Mouse (Mus musculus) forebrain, embryonic 16.5 days (tissue): ENCODE results near the gene Msi2. TPM values are rescaled to one million over a fixed set of nuclear protein-coding genes. Genes with fewer than 3 reads are reported as not detected.
A peak's percentile ranks its signal among the peaks of the same experiment; 100 is the strongest.

Experiments used
- ATAC-seq: fragments of 200-750 bp; cut with Nextera tagmentation; 2 replicates; pipeline ENCODE4 v1.8.0; 2017; ENCODE audit warnings: mild to moderate bottlenecking, moderate library complexity
- H3K27ac ChIP-seq: fragments of 300-500 bp; sonication (generic); 2 replicates; pipeline ENCODE4 v1.5.1; 2014; ENCODE audit warnings: low read length, control low read depth
- H3K27me3 ChIP-seq: fragments of 300-500 bp; sonication (generic); replicated peaks from 2 replicates; pipeline ENCODE4 v1.6.1; 2014; ENCODE audit warnings: low read length; ENCODE audit not compliant: control insufficient read depth, insufficient read depth
- H3K36me3 ChIP-seq: fragments of 300-500 bp; sonication (generic); 2 replicates; pipeline ENCODE4 v1.6.1; 2014; ENCODE audit not compliant: control insufficient read depth, insufficient read depth
- H3K4me1 ChIP-seq: fragments of 300-500 bp; sonication (generic); replicated peaks from 2 replicates; pipeline ENCODE4 v1.6.1; 2014; ENCODE audit warnings: low read length; ENCODE audit not compliant: control insufficient read depth, insufficient read depth
- H3K4me2 ChIP-seq: fragments of 300-500 bp; sonication (generic); 2 replicates; pipeline ENCODE4 v1.6.1; 2014; ENCODE audit warnings: mild to moderate bottlenecking, low read length, control low read depth
- H3K4me3 ChIP-seq: fragments of 300-500 bp; sonication (generic); replicated peaks from 2 replicates; pipeline ENCODE4 v1.5.1; 2014; ENCODE audit warnings: mild to moderate bottlenecking, low read length, control low read depth
- H3K9ac ChIP-seq: fragments of 300-500 bp; sonication (generic); replicated peaks from 2 replicates; pipeline ENCODE4 v1.6.1; 2014; ENCODE audit warnings: low read depth, low read length, control low read depth
- H3K9me3 ChIP-seq: fragments of 300-500 bp; sonication (generic); 2 replicates; pipeline ENCODE4 v1.6.1; 2016; ENCODE audit warnings: low read length; ENCODE audit not compliant: control insufficient read depth
- WGBS: fragments of 180-500 bp; shearing (Covaris S2); extraction: QIAGEN DNeasy Blood & Tissue Kit; methylation state at CpG from one replicate; pipeline ENCODE4 v1.1.7; 2014; 5-methylcytosine and 5-hydroxymethylcytosine counted together
- polyA plus RNA-seq: library from polyadenylated mRNA; unstranded; fragments of >200 nt; fragmentation: Nextera tagmentation; extraction: Ambion mirVana; gene quantifications from 2 replicates; pipeline ENCODE4 v1.2.1, GENCODE M21; 2015

Gene Msi2
- polyA plus RNA-seq, 1 experiment from 2014 or later = 23.4 TPM

GRCm38 (mm10) chr11:88332309-88332934 is 385.9 kb downstream of the Msi2 start:
- ATAC-seq = no peak
- no peaks in the 10 kb centered on the region for H3K36me3 ChIP-seq
- no peaks in the 10 kb centered on the region for H3K9me3 ChIP-seq
- H3K4me2 ChIP-seq = no peak overlapping the region
- peaks cover 25% of the 10 kb centered on the region for H3K4me1 ChIP-seq
- no peaks in the 10 kb centered on the region for H3K27me3 ChIP-seq
- no peak overlapping the region for H3K27ac ChIP-seq
- WGBS = 70% methylated on average over 8 of the region's 8 CpGs
- H3K4me3 ChIP-seq = no peak overlapping the region
- H3K9ac ChIP-seq = no peak overlapping the region

- H3K4me2 ChIP-seq = no peak overlapping the region
- no peak for ATAC-seq
- 93% methylated on average over 8 of the region's 8 CpGs for WGBS
- no peak overlapping the region for H3K27ac ChIP-seq
- H3K9me3 ChIP-seq = no peaks in the 10 kb centered on the region
- H3K27me3 ChIP-seq = no peaks in the 10 kb centered on the region
- H3K36me3 ChIP-seq = no peaks in the 10 kb centered on the region
- H3K4me3 ChIP-seq = no peak overlapping the region
- H3K4me1 ChIP-seq = peaks cover 28% of the 10 kb centered on the region
- H3K9ac ChIP-seq = no peak overlapping the region
Observed at GRCm38 (mm10) chr11:88331722-88332121, 386.6 kb downstream of the Msi2 start.

- no peak overlapping the region for H3K4me2 ChIP-seq
- no peak overlapping the region for H3K9ac ChIP-seq
- peak; percentile 77 for ATAC-seq
- H3K9me3 ChIP-seq = no peaks in the 10 kb centered on the region
- no peak overlapping the region for H3K4me3 ChIP-seq
- no peaks in the 10 kb centered on the region for H3K27me3 ChIP-seq
- peaks cover 28% of the 10 kb centered on the region for H3K4me1 ChIP-seq
- WGBS = 21% methylated on average over 11 of the region's 11 CpGs
- H3K36me3 ChIP-seq = no peaks in the 10 kb centered on the region
- no peak overlapping the region for H3K27ac ChIP-seq
Observed at GRCm38 (mm10) chr11:88330799-88331198, 387.5 kb downstream of the Msi2 start.

- no peak overlapping the region for H3K4me3 ChIP-seq
- H3K27ac ChIP-seq = no peak overlapping the region
- H3K36me3 ChIP-seq = no peaks in the 10 kb centered on the region
- no peak overlapping the region for H3K4me2 ChIP-seq
- no peaks in the 10 kb centered on the region for H3K27me3 ChIP-seq
- peaks cover 25% of the 10 kb centered on the region for H3K4me1 ChIP-seq
- H3K9me3 ChIP-seq = no peaks in the 10 kb centered on the region
- ATAC-seq = peak; percentile 57
- no peak overlapping the region for H3K9ac ChIP-seq
- WGBS = 54% methylated on average over 17 of the region's 17 CpGs
Observed at GRCm38 (mm10) chr11:88328813-88329595, 389.3 kb downstream of the Msi2 start.

- Histone ChIP-seq H3K9ac (no peak overlapping the region), H3K9me3 (no peaks in the 10 kb centered on the region), H3K4me2 (no peak overlapping the region), H3K4me3 (no peak overlapping the region), H3K27me3 (no peaks in the 10 kb centered on the region), H3K27ac (no peak overlapping the region), H3K4me1 (peaks cover 22% of the 10 kb centered on the region), H3K36me3 (no peaks in the 10 kb centered on the region)
- 6% methylated on average over 4 of the region's 4 CpGs for WGBS
- ATAC-seq = no peak
Observed at GRCm38 (mm10) chr11:88327016-88327415, 391.3 kb downstream of the Msi2 start.

- 64% methylated on average over 5 of the region's 5 CpGs for WGBS
- H3K36me3 ChIP-seq = no peaks in the 10 kb centered on the region
- no peak for ATAC-seq
- no peak overlapping the region for H3K27ac ChIP-seq
- H3K4me1 ChIP-seq = peaks cover 9% of the 10 kb centered on the region; the same call in 1 of the 2 replicates
- H3K27me3 ChIP-seq = no peaks in the 10 kb centered on the region
- no peaks in the 10 kb centered on the region for H3K9me3 ChIP-seq
- H3K4me2 ChIP-seq = no peak overlapping the region
- no peak overlapping the region for H3K4me3 ChIP-seq
- H3K9ac ChIP-seq = no peak overlapping the region
Observed at GRCm38 (mm10) chr11:88318850-88319249, 399.5 kb downstream of the Msi2 start.

- H3K4me1 ChIP-seq = peaks cover 12% of the 10 kb centered on the region; the same call in 1 of the 2 replicates
- H3K27me3 ChIP-seq = no peaks in the 10 kb centered on the region
- H3K4me3 ChIP-seq = no peak overlapping the region
- ATAC-seq = no peak
- H3K9me3 ChIP-seq = no peaks in the 10 kb centered on the region
- no peak overlapping the region for H3K27ac ChIP-seq
- H3K9ac ChIP-seq = no peak overlapping the region
- H3K36me3 ChIP-seq = no peaks in the 10 kb centered on the region
- H3K4me2 ChIP-seq = no peak overlapping the region
- 90% methylated on average over 5 of the region's 5 CpGs for WGBS
Observed at GRCm38 (mm10) chr11:88315393-88315792, 402.9 kb downstream of the Msi2 start.

GRCm38 (mm10) chr11:88314471-88314870 is 403.8 kb downstream of the Msi2 start:
- Histone ChIP-seq H3K27ac (no peak overlapping the region), H3K4me3 (no peak overlapping the region), H3K9me3 (no peaks in the 10 kb centered on the region), H3K27me3 (no peaks in the 10 kb centered on the region), H3K36me3 (no peaks in the 10 kb centered on the region), H3K9ac (no peak overlapping the region), H3K4me1 (peaks cover 13% of the 10 kb centered on the region), H3K4me2 (no peak overlapping the region)
- 58% methylated on average over 6 of the region's 6 CpGs for WGBS
- ATAC-seq = no peak

- no peak overlapping the region for H3K4me2 ChIP-seq
- no peaks in the 10 kb centered on the region for H3K9me3 ChIP-seq
- no peaks in the 10 kb centered on the region for H3K36me3 ChIP-seq
- no peak overlapping the region for H3K27ac ChIP-seq
- H3K4me1 ChIP-seq = peaks cover 17% of the 10 kb centered on the region
- 47% methylated on average over 8 of the region's 8 CpGs for WGBS
- ATAC-seq = no peak
- no peak overlapping the region for H3K9ac ChIP-seq
- no peaks in the 10 kb centered on the region for H3K27me3 ChIP-seq
- no peak overlapping the region for H3K4me3 ChIP-seq
Observed at GRCm38 (mm10) chr11:88313512-88313911, 404.8 kb downstream of the Msi2 start.
